11 mouse cellular contexts compared by ENCODE assay signal in the genomic region with DNA sequence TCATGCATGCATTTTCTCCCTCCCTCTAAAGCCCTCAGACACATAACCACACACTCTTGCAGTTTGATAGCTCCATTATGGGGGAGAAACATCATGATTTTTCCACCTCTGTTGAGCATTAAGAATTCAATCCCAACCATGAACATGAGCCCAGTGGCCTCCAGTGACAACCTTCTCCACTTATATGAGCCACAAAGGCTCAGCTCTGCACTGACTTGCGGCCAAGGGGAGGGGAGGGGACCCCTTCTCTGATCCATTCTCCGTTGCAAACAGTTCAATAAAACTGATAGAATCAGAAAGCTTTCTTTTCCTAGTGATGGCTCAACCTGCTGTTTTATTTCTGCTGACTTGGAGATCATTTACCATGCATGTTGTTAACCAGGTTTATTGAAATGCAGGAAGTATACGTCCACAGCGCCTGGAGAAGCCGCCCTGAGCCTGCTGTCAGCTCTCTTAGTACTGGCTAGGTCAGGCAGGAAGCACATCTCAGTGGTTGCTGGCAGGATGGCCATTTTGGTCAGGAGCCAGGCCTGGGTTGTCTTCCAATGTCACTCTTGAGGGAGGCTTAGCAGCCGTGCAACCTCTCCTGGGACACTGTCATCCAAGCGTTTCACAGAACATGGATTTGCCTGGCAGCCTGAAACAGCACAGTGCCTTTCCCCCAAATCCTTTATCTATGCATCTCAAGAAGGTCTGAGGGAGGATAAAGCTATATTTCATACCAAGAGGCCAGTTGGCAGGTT.
DNase-seq lines count a peak whose midpoint lies in the region; ATAC-seq and TF ChIP-seq lines count a peak whose summit lies in the region.
"Had no signal": no experiment of that assay in that cellular context is flagged by ENCODE, and none has a peak within 500 bp of the region (broad histone marks: within the 10 kb centered on the region; RNA-seq: fewer than 3 reads in every experiment).

No protein-coding gene starts in this region.

- no peaks in the 10 kb centered on the region for H3K9me3 ChIP-seq in hindbrain, embryonic 15.5 days
- H3K9me3 ChIP-seq in hindbrain, embryonic 12.5 days (replicated peaks): no peaks in the 10 kb centered on the region
- H3K9me3 ChIP-seq: embryonic facial prominence, embryonic 12.5 days; stomach, embryonic 15.5 days had no signal

- ATAC-seq in hindbrain, embryonic 15.5 days (ENCODE audit: low FRiP score, low read depth): peak; percentile 75; the same call in 1 of the 2 replicates
- no peak for ATAC-seq in hindbrain, embryonic 12.5 days (ENCODE audit: low FRiP score)

- intact Hi-C loops in gastrocnemius, postnatal 36 days (cut with DNase I): no loop called here
- intact Hi-C loops in left cerebral cortex, adult 2 months (cut with DNase I): no loop called here

- no peaks in the 10 kb centered on the region for H3K36me3 ChIP-seq in hindbrain, embryonic 15.5 days
- H3K36me3 ChIP-seq in hindbrain, embryonic 12.5 days: no peaks in the 10 kb centered on the region
- H3K36me3 ChIP-seq: embryonic facial prominence, embryonic 12.5 days; stomach, embryonic 15.5 days had no signal

- peak overlapping the region; percentile 31 for H3K27ac ChIP-seq in hindbrain, embryonic 15.5 days (replicated peaks)
- H3K27ac ChIP-seq in hindbrain, embryonic 12.5 days: no peak overlapping the region
- no peak overlapping the region for H3K27ac ChIP-seq in left cerebral cortex, adult 2 months
- H3K27ac ChIP-seq: embryonic facial prominence, embryonic 12.5 days; macrophage; stomach, embryonic 15.5 days had no signal

- peaks cover 13% of the 10 kb centered on the region; the same call in 1 of the 2 replicates for H3K4me1 ChIP-seq in hindbrain, embryonic 15.5 days (replicated peaks)
- peaks cover 14% of the 10 kb centered on the region for H3K4me1 ChIP-seq in hindbrain, embryonic 12.5 days
- H3K4me1 ChIP-seq: embryonic facial prominence, embryonic 12.5 days; stomach, embryonic 15.5 days had no signal

- no peaks in the 10 kb centered on the region for H3K27me3 ChIP-seq in hindbrain, embryonic 15.5 days
- H3K27me3 ChIP-seq in hindbrain, embryonic 12.5 days: peaks cover 2% of the 10 kb centered on the region; the same call in 1 of the 2 replicates
- H3K27me3 ChIP-seq: embryonic facial prominence, embryonic 12.5 days; stomach, embryonic 15.5 days had no signal

- H3K9ac ChIP-seq in hindbrain, embryonic 15.5 days: no peak overlapping the region
- H3K9ac ChIP-seq in hindbrain, embryonic 12.5 days: no peak overlapping the region
- H3K9ac ChIP-seq: embryonic facial prominence, embryonic 12.5 days; stomach, embryonic 15.5 days had no signal

- 40% methylated on average over 7 of the region's 7 CpGs for WGBS in hindbrain, embryonic 15.5 days
- 73% methylated on average over 7 of the region's 7 CpGs for WGBS in hindbrain, embryonic 12.5 days

- H3K4me3 ChIP-seq in hindbrain, embryonic 15.5 days: no peak overlapping the region
- no peak overlapping the region for H3K4me3 ChIP-seq in hindbrain, embryonic 12.5 days
- no peak overlapping the region for H3K4me3 ChIP-seq in left cerebral cortex, adult 2 months
- H3K4me3 ChIP-seq: embryonic facial prominence, embryonic 12.5 days; stomach, embryonic 15.5 days had no signal

- TF ChIP-seq CTCF in left cerebral cortex, adult 2 months (IDR thresholded peaks at IDR 0.05): no peak

- no peak overlapping the region for H3K4me2 ChIP-seq in hindbrain, embryonic 15.5 days
- no peak overlapping the region for H3K4me2 ChIP-seq in hindbrain, embryonic 12.5 days (replicated peaks)
- H3K4me2 ChIP-seq: embryonic facial prominence, embryonic 12.5 days; stomach, embryonic 15.5 days had no signal

- peak; percentile 86 for DNase-seq in brain, adult 2 months (ENCODE audit: low read depth, low spot score)
- peak; percentile 46 to 58 for DNase-seq in gastrocnemius, postnatal 36 days
- peak; percentile 63 to 72 for DNase-seq in kidney, postnatal 25 days
- no peak for DNase-seq in left cerebral cortex, adult 18-20 months (ENCODE audit: low spot score in 2 of 2)
- no peak for DNase-seq in left cerebral cortex, adult 2 months (ENCODE audit: extremely low spot score in 1 of 2, low spot score in 2 of 2)
- DNase-seq in embryo, embryonic 9.5 days (ENCODE audit: extremely low spot score): no peak

Comparison
In these comparisons a context has a peak if more than half of its experiments do, and no peak if none do; other contexts are left out.
1. DNase-seq: peak in brain, adult 2 months (single experiment), gastrocnemius, postnatal 36 days (2 of 2) and kidney, postnatal 25 days (2 of 2); none in left cerebral cortex, adult 18-20 months (0 of 2), left cerebral cortex, adult 2 months (0 of 2) and embryo, embryonic 9.5 days (single experiment).